Mouse (Mus musculus): ENCODE measurements around the gene Ptprk.

Gene Ptprk

DNA sequence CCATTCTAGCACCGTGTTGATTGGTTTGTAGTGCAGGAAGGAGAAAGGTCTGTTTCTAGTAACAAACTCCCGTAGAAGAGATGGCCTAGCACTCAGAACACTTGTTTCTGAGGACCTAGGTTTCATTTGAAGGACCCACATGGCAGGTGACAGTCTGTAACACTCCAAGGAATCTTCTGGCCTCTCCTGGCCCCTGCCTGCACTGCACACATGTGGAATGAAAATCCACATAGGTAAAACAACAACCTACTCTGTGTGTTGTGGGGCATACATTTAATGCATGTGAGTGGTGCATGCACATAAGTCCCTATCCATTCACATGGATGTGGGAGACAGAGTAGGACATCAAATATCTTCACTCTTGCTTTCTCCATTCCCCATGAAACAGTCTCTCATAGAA is 204.1 kb downstream of the Ptprk start:
- DNase-seq (ENCODE audit: low spot score in 2 of 2), result no peak

DNA sequence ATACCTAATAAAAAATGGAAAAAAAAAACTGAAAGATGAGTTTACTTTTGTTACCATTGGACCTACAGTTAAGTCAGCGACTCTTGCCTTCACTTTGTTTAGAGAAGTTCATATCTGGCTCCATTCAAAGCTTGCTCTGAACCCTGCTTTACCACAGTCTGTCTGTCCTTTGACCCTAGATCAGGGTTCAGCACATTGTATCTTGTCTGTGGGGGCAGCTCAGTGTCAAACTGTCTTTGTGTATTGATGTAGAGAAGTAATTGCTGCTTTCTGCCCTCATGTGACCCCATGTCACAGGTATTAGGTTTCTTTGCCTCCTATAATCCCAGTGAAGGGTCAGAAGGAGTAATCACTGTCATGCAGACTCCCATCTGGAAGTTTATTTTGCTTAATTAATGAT is 222.9 kb downstream of the Ptprk start:
- DNase-seq (ENCODE audit: low spot score in 2 of 2), result no peak

DNA sequence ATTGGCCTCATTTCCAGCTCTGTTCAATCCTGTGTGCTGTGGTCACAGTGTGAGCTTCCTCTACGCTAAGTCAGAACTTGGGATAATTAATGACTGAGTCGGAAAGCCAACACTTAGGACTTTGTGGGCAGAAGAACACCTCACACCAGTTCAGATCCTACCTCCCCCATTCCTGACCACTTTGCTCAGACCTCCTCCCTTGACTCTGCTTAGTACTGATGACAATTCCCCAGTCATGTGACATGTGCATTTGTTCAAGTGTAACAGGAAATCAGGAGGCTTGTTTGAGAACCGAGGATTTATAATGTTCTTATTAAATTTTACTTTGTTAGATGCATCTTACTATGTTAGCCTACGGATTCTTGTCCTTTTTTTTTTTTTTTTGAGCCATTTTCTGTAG is 224.6 kb downstream of the Ptprk start:
- no peak for DNase-seq (ENCODE audit: low spot score in 2 of 2)

DNA sequence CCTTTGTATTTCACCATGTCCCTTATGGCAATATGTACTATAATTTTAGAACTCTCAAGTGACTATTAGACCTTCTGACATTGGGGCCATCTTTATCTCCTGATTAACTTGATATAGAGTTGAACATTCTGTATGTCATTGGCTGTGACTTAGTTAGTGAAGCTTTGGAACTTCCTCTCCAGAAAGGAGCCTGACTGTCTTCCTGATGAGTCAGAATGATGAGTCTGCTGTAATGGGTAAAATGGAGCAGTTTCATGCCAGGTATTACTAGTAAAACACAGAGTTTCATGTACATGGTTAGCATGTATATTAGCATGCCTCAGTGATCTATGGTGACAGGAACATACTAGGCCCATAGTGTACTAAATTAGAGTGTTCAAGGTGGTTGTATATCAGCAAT is 229.2 kb downstream of the Ptprk start:
- DNase-seq (ENCODE audit: low spot score in 2 of 2), result no peak

DNA sequence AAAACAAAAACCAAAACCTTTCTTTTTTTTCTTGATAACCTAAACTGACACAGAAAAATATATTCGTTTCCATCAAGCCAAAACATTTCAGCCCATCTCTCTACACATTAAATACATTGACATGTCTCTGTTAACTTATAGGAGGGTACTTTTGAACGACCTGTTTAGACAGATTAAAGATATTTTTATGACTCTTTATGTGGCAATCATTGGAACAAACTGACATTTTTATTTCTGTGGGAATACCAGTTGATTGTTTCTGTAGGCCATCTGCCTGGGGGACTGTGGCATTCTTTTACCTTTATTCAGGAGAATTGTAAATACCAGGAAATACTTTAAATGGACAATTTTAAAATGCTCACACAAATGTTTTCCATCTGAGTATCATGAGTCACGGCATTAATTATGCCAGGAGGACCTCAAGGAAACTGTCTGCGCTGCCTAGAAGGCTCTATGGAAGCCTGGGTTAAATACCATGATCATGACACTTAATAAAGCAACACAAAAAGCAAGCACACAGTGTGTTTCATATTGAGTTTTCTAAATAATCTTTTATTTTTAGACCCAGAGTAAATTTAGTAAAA is 229.8 kb downstream of the Ptprk start:
- no peak for DNase-seq (ENCODE audit: low spot score in 2 of 2)

DNA sequence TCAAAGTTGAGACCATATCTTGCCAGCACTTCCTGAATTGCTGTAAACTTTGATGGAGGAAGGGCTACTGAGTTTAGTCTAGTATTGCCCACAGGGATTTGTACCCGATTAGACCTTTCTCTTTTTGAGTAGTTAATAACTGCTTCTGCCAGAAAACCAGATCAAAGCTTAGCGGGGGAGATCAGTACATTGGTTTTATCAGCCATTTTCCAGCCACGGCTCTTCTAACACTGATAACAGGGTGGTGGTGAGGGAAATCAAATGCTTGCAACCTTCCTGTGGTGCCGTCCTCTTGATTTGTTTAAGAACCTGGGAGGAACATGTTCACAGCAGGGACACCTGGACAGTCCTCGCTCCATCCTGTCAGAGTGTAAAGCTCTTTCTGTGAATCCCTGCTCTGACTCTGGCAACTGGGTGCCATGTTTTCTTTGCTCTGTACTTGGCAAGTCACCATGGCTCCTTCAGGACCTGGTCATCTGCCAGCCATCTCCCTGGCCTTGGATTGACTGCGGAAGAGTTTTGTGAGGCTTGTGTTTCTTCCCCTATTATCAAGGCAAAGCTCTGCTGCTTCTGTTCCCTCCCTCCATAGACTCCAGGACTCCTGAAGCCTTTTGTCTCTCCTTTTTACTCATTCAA is 231.9 kb downstream of the Ptprk start:
- DNase-seq (ENCODE audit: low spot score in 2 of 2), result no peak

DNA sequence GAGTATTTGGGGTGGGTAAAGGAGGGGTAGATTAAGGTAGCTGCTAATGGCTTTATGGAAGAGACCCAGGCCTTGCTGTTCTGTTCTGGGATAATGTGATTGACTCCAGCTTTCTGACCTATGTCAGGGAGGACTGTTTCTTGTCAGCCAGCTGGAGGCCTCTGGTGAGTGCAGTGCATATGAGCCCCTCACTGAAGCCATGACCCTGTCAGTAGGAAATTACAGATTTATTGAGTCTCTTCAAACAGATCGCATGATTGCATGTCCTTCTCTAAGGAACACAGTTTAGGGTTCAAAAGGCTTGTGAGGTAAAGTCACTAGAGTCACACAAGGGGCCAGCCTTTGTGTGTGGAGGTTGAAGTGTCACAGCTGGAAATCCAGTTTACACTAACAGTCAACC is 236.7 kb downstream of the Ptprk start:
- no peak for DNase-seq (ENCODE audit: low spot score in 2 of 2)

DNA sequence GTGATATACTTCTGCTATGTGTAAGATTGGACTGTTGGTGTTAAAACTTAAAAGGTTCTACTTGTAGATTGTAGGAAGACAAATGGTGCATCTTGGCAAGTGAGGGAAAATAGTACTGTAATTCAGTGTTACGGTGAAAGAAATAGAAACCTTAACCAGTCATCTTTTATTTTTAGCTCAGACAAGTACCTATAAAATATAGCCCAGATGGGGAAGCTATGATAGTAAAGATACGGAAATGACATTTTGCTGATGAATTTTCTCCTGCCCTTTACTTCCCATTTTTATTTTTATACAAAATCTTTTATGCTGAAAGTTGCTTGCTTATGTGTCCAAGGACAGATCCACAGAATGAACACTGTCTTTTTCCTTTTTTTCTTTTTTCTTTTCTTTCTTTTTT is 248.4 kb downstream of the Ptprk start:
- no peak for DNase-seq (ENCODE audit: low spot score in 2 of 2)

DNA sequence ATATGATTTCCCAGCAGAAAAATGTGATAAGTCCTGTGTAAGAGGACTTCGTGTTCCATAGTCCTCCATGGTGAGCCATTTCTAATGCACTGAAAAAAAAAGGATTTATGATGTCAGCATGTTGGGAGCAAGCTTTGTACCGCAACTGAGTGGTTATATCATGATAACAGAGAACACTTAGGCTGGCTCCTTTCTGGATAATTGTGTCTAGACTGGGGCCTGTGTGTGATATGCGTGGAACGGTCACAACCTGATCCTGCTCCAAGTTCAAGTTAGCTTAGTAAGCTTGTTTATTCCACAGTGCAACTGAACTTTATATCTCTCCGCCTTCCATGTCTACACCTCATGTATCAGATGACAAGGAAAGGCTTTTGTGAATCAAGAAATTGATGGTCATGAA is 260.6 kb downstream of the Ptprk start:
- no peak for DNase-seq (ENCODE audit: low spot score in 2 of 2)

DNA sequence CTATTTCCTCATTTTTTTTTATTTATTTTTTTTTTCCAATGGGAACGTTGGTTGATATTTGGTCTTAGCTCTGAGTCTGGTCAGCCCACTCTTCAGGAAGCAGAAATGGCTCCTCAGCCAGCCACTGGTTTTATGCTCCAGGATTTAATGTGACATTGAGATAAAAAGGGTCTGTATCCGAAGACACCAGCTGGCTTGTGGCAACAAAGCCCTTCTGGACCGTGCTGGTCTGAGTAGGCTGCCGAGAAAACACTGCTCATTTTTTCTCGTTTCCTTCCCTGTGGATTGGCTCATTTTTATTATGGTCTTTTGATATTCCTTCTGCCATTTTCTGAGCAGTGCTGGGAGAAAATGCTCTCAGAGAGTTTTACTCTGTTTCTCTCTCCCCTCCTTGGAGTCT is 263.9 kb downstream of the Ptprk start:
- DNase-seq (ENCODE audit: low spot score in 2 of 2), result no peak

DNA sequence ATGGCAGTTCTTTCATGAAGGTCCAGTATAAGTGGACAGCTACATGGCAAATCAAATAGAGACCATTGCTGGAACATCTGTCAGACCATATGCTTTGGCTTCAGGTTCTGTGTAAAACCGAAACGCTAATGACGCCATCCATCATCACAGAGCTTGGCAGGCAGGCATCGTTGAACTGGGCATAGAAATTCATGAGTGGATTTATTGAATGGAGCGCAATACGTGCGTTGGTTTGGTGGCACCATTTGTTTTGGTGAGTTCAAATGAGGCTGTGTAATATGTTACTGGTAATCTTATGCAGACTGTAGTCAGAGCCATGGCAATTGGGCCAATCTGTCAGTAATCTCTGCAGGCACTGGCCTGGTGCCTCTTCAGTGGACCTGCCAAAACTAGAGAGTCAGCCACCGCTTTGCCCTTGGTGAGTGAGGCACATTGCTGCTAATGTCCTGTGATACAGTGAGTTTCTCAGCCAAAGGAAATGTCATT is 270.6 kb downstream of the Ptprk start:
- DNase-seq (ENCODE audit: low spot score in 2 of 2), result no peak

DNA sequence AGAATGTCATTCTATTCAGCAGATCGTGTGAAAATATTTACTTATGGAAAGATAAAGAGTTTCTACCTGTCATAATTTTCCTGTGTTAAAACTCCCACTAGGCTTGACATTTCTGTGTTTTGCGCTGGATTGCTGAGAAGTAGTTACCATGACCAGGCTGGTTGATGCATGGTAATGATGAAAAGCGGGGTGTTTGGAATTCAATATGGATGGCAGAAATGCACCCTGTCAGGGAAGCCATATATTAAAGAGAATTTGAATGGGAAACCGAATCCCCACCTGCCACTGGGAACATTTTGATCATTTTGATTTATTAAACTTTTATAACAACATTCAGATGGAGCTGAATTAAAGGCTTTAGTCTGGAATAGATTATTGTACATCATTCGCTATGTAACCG is 290.7 kb downstream of the Ptprk start:
- DNase-seq (ENCODE audit: low spot score in 2 of 2), result no peak

DNA sequence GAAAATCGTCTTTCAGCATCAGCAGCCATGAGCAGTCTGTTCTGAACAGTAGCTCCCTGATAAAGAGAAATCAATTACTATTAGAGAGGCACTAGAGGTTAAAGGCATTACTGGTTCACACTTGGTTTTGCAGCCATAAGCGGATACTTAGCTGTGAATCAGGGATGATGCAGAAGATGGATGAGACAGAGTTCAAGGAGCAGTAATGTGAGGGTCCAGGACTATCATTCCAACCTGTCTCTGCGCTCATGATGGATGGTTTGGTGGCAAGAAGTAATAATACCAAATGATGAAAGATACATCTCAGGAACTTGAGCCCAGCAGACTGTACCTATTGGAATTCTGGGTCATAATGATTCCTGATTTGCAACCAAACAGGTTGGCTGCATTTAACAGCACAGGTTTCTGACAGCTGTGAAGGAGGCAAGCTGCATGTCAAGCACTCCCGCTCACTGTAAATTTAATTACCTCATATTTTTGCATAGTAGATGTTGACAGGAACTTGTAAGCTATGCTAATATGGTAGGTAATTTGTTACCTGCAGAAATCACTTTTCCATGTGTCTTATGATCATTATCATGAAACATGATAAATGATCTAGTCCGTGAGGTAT is 291.6 kb downstream of the Ptprk start:
- no peak for DNase-seq (ENCODE audit: low spot score in 2 of 2)

DNA sequence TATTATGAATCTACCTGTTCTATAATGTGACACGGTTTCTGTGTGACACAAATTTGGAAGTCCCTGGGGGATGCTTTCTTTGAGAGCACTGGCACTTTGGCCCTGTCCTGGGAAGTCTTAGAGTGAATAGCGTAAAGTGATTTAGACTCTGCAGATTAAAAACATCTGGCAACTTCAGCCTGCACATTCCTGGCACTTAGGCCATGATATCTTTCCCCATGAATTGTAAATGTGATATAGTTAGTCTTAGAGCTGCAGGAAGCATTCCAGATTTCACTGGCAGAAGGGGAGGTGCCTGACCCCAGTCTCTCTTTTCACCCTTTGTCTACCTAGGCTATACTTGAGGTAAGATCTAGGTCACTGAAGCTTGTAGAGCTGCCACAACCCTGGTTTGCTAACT is 295.2 kb downstream of the Ptprk start:
- DNase-seq (ENCODE audit: low spot score in 2 of 2), result no peak

DNA sequence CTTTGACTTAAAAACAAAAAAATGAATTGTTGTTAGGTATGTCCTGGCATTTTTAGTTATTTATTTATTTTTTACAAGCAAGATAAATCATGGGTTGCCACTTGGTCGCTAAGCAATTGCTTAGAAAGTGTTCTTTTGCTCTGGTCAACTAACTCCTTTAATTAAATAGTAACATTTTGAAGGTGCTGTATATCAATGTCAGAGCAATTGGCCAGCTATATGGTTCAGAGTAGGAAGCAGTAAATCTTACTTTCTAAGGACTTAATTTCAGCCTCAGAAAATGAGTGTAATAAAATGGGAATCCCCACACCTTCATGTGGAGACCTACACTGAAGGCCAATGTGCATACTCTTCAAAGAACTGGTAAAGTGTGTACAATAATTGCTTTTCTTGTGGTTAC is 300.3 kb downstream of the Ptprk start:
- DNase-seq (ENCODE audit: low spot score in 2 of 2), result no peak

DNA sequence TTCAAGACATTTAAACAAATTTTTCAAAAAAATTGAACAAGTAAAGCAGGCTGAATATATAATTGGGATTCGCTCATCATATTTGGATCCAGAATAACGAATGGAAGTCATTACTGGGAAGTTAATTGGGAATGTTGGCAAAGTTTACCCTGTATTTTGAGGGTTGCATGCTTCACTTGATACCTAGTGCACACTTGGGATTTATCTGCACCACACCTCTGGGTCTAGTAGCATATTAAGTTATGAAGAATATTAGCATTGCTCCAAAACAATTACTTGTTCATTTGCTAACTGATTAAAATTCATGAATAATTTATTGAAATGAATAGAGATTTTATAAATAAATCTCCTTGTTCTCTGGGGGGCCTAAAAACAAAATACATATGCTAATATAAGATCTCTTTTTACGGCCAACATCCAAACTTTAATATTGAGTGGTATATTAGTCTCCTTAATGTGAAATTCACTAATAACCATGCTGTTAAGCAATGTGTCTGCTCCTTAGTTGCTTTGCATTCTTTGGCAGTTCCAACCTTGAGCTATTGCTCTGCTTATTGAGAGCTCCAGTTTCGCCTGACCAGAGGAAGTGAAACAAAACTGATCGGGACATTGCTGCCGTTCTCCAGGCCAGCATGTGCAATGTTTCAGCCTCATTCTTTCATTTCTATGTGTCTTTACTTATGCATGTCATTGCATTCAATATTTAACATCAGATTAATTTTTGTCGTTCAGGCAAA is 305.3 kb downstream of the Ptprk start:
- no peak for DNase-seq (ENCODE audit: low spot score in 2 of 2)

DNA sequence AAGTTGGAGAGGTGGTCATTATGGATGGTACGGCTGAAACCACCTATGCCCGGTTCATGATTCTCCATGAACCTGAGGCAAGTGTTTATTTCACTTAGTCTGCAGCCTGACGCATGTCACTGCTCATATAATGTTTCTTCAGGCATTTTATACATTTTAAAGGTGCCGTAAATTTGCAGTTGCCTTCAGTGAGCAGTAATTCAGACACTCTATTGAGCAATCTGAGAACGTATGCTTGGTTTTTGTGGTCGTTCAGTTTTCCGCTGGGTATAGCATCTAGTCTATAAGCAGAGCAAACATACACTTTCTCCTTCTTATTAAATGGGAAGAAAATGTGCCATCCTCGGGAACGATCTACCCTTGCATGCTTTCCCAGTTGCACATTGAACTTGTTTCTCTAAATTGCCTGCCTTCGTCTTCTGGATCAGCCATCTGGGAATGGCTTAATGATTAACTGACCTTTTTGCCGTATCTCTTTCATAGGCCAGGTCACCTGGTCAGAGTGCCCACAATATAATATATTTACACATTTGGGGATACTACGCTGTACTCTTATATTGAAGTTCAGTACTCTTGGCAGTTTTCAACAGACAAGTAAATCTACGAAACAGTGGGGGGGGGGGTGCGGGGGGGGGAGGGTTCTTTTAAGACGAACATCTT is 313.1 kb downstream of the Ptprk start:
- no peak for DNase-seq (ENCODE audit: low spot score in 2 of 2)

DNA sequence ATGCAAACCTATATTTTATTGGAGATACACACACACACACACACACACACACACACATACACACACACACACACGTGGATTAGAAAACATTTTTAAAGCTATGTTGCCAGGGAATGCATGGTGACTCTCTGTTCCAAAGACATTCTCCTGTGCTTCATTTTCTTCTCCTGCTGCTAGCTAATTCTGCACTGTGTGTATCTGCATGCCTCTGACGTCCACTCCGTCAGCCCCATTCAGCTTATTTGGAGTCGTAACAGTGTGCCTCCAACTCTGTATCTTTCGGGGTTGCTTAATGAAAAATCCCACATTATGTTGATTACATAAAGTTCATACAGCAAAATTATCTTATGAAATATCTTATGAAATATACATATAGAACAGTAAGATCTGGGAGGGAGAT is 316.5 kb downstream of the Ptprk start:
- no peak for DNase-seq (ENCODE audit: low spot score in 2 of 2)

DNA sequence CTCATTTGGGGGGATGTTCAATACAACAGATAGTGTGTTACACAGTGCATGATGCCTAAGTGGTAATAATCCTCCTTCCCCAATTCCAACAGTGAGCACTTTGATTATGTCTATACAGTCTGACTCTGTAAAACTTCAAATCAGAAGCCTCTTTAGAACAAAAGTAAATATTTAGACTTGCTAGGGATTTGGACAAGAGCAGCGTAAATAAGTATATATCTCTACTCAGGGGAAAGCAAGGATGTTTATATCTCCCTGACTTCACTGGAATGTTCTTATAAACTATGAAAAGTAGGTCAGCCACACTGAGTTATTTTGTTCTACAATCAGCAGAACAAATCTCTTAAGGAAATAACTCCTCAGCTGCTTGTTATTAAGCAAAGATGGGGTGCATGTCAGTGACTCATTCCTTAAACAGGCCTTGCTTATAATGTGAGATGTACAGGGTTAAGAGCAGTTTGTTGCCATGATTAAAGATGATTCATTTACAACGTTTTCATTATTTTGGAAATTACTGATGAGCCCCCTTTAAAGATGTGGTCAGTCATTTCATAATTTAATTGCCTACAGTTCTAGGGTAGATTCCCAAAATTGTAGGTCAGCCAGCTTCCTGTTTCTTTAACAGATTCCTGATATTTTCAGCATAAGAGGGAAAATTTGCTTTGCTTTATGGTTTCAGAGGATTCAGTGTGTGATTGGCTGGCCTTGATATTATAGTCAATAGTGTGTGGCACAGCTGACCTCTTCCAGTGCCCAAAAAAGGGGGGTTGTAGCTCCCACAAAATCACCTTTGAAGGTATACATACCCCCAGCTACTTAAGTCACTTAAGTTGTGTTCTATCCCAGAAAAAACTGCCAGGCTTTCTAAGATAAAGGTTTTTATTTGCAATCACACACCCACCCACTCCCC is 321.2 kb downstream of the Ptprk start:
- DNase-seq (ENCODE audit: low spot score in 2 of 2), result no peak

DNA sequence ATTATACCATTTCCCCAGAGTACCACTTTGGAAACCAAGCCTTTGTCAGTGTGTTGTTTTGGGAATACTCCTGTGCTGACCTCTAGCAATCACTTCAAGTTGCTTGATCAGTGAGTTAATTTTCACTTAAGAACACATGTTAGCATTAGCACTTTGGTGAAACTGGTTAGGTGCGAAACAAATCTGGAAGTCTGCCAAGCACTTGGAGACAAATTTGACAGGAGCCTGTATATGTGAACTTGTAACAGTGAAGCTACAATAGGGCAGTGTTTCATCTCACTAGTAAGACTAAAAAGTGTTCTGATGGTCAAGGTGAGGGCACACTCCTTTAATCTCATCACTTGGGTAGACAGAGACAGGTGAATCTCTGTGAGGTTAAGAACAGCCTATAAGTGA is 321.9 kb downstream of the Ptprk start:
- no peak for DNase-seq (ENCODE audit: low spot score in 2 of 2)

DNA sequence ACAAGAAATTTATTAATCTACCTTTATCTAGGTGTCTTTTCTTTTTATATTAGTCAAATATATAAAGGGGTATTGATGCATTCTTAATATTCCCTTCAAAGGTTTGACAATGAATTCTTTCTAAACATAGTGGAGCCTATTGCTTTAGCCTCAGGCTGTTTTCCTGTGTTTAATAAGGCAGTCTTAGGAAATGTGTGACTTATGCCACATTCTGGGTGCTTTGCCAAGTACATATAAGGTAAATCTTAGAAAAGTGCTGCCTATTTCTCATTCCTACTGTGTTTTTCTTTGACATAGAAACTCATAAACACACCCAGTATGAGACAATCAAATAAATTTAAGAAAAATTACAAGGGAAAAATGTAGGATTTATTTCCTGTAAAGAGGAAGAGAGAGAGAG is 327.2 kb downstream of the Ptprk start:
- DNase-seq (ENCODE audit: low spot score in 2 of 2), result no peak

Measured in left cerebral cortex, adult 9 months (tissue).